Mouse (Mus musculus): ENCODE measurements around the gene Rnf19b.

Rnf19b gene

GRCm38 (mm10) chr4:129058207-129059092 lies at the start of gene Rnf19b:
Gene Rnf19b, plus strand, starts transcription at chr4:129058271.
- DNase-seq (ENCODE audit: low spot score), result peak; percentile 43

GRCm38 (mm10) chr4:129008672-129009071 lies 49.4 kb upstream of the Rnf19b start:
- no peak for DNase-seq (ENCODE audit: low spot score)

DNA sequence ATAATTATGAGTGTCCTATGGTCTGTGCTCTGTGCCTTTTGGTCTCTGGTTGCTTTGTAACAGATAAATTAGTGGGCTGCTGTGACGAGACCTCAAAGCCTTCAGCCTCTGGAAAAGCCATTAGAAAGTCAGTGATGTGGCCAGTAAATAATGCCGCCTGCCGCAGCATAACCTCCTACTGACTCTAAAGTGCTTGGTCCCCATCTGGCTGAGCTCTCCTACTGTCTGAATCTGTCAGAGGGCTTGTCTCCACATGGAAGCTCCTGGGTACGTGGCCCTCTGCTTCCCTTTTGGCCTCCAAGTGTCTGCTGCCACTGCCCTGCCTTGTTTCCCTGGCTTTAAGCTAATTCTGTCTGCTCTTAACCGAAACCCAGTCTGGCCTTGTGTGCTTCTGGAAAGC lies 48.5 kb upstream of the Rnf19b start:
- no peak for DNase-seq (ENCODE audit: low spot score)

DNA sequence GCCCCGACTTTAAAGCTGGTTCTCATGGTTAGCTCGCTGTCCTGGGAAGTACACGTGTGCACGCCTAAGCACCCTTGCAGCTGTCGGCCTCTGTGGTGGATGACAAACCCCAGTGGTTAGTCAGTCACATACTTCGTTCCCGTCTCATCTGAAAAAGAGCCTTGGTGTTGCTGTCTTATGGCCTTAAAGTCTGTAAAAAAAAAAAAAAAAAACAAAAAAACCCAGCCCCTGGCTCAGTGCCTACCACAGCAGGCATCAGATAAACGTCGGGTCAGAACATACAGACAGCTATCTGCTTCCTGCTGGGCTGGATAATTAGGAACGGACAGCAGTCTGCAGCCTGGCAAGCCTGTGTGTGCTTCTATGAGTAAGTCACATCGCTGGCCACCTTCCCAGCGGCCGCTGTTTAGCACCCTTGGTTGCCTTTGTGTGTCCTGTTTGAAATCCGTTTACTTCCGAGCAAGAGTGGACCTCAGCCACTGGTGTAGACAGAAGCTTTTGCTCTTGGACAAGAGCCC lies 46.4 kb upstream of the Rnf19b start:
- no peak for DNase-seq (ENCODE audit: low spot score)

- no peak for DNase-seq (ENCODE audit: low spot score)
Measured at GRCm38 (mm10) chr4:129013151-129013864, 44.8 kb upstream of the Rnf19b start.

DNA sequence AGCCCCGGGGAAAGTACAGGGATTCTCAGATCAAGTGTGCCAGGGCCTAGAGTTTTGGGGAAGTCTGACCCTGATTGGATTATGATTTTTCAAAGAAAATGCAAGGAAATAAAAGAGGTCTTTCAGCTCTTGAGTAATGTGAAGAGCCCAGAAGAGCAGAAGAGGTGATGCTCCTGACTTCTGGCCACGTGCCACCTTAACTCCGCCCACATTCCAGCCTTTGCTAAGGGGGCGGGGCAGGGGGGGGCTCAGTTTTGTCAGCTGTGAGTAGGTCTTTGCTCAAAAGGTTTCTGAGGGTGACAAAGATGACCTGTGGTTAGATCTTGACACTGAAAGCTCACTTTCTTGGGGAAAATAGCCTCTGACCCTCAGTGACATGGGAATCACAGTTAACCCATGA lies 41.7 kb upstream of the Rnf19b start:
- no peak for DNase-seq (ENCODE audit: low spot score)

DNA sequence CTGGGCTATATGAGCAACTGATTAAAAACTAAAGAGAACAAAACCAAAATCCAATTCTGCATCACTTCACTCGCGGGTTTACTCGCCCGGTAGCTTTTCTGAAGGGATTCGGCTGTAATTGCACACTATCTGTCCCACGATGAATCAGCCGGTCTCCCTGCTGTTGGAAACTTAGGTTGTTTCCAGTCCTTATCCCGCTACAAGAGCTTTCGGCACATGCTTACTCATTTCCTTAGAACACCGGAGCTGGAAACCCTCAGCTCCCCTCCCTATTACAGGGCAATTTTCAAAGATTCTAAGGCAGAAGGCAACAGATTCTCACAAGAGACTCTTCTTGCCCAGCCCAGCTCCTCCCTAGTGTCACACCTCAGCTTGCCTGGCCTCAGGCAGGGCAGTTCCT lies 40.9 kb upstream of the Rnf19b start:
- DNase-seq (ENCODE audit: low spot score), result no peak

GRCm38 (mm10) chr4:129018788-129019435 lies 39.2 kb upstream of the Rnf19b start:
- no peak for DNase-seq (ENCODE audit: low spot score)

DNA sequence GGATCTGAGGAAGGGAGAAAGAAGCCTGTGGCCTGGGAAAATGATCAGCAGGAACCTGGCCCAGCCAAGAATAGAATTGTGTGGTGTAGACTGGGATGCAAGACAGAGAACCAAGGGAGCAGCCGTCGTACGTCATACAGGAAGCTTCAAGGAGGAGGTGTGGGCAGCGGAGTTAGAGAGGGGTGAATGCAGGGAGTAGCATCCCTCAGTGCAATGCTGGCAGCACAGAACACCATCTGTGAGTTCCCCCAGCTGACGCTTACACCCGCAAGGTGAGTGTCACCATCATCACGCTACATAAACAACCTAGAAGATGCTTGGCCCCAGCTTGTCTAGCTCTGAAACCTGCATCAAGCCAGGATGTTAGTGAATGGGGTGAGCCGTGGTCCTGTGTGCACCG lies 38.3 kb upstream of the Rnf19b start:
- no peak for DNase-seq (ENCODE audit: low spot score)

DNA sequence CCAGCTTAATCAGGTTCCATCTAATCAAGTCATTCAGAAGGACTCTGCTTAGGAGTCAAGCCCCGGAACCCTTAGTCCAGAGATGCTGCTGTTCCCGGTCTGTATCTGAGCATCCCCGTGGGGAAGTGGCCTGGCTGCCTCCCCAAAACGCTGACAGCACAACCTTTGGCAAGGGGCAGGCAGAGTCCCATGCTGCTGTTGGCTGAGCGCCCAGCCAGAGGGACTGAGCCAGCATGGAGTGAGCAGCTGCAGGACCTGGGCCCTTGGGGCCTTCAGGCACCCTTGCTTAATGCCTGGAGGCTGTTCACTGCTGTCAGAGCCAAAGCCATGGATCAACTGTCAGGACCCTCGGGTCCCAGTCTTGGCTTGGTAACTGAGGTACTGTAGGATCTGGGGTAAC lies 37.6 kb upstream of the Rnf19b start:
- no peak for DNase-seq (ENCODE audit: low spot score)

DNA sequence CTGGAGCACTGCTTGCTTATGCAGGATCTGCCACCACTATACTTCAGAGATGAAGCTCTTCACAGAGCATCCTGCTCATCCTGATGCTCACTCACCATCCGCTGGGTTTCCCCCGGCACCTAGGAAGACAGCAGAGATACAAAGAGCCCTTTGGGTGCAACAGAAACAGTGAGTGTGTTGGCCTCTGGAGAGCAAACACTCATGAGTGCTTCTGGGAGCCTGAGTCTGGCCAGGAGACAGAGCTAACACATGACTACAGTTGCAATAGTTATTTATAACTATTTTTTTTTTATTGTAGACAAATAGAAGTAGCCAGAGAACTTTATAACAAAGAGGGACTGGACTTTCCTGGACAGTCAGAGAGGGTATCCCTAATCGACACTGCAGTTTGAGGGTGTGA lies 36.6 kb upstream of the Rnf19b start:
- no peak for DNase-seq (ENCODE audit: low spot score)

DNA sequence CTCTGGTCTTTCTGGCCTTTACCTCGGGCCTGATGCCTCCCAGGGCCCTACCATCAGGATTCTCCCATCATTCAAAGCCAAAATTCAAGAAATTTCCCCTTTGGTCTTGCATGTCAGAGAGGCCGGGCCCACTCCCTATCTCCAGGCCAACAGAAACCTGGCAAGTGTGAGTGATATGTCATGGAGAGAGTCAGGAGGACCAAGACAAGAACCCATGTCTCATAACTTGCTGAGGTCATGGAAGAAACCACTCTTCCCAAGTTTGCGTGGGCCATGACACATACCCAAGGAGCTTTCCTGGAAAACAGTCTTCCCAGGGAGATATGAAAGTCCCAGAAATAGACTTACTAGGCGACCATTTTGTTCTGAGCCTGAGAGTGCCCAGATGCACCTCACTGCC lies 36.2 kb upstream of the Rnf19b start:
- DNase-seq (ENCODE audit: low spot score), result no peak

GRCm38 (mm10) chr4:129023884-129024283 lies 34.2 kb upstream of the Rnf19b start:
- DNase-seq (ENCODE audit: low spot score), result no peak

GRCm38 (mm10) chr4:129024775-129025174 lies 33.3 kb upstream of the Rnf19b start:
- no peak for DNase-seq (ENCODE audit: low spot score)

GRCm38 (mm10) chr4:129025707-129026106 lies 32.4 kb upstream of the Rnf19b start:
- DNase-seq (ENCODE audit: low spot score), result no peak

GRCm38 (mm10) chr4:129030746-129031145 lies 27.3 kb upstream of the Rnf19b start:
- DNase-seq (ENCODE audit: low spot score), result no peak

- no peak for DNase-seq (ENCODE audit: low spot score)
Measured at GRCm38 (mm10) chr4:129031408-129031965, 26.6 kb upstream of the Rnf19b start.

- no peak for DNase-seq (ENCODE audit: low spot score)
Measured at GRCm38 (mm10) chr4:129032133-129032962, 25.7 kb upstream of the Rnf19b start.

GRCm38 (mm10) chr4:129032963-129033951 lies 24.8 kb upstream of the Rnf19b start:
- DNase-seq (ENCODE audit: low spot score), result peak; percentile 57

DNA sequence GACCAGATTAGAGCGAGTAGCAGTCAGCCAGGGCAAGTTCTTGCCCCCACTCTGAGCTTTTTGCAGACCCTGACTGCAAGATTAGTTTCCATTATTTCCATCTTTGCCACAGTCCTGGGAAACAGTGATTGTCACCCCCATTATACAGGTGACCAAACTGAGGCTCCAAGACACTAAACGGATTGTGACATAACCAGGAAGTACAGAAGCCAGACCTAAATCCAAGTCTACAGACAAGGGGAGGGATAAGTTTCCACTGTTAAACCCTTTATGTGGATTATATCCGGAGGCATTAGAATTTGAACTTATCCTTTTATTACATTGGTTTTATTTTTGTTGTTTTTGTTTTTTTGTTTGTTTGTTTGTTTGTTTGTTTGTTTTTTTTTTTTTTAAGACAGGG lies 23.8 kb upstream of the Rnf19b start:
- no peak for DNase-seq (ENCODE audit: low spot score)

All from embryo, embryonic 10.5 days (tissue).